Mouse (Mus musculus): Measurements from ENCODE around the gene Kcnh1. TPM values are rescaled to one million over a fixed set of nuclear protein-coding genes. Genes with fewer than 3 reads are reported as not detected.

Gene Kcnh1
- polyA plus RNA-seq, 1 experiment from 2014 or later: 0.38 TPM

- H3K4me2 ChIP-seq (ENCODE audit: low read depth, low read length): no peak overlapping the region
- H3K36me3 ChIP-seq (replicated peaks; ENCODE audit: control insufficient read depth, insufficient read depth, low read depth, low read length): no peaks in the 10 kb centered on the region
- no peak overlapping the region for H3K27ac ChIP-seq (replicated peaks; ENCODE audit: low read depth, low read length)
- no peak overlapping the region for H3K9ac ChIP-seq (replicated peaks; ENCODE audit: low read length)
- no peak overlapping the region for H3K4me3 ChIP-seq (ENCODE audit: low read depth, low read length)
- no peaks in the 10 kb centered on the region for H3K27me3 ChIP-seq (ENCODE audit: control insufficient read depth, insufficient read depth, low read length)
- ATAC-seq (replicated peaks; ENCODE audit: insufficient number of reproducible peaks, low FRiP score, low TSS enrichment, low read depth): no peak
- no peaks in the 10 kb centered on the region for H3K4me1 ChIP-seq (ENCODE audit: control insufficient read depth, insufficient read depth, low read length)
- 72% methylated on average over 2 of the region's 2 CpGs for WGBS
- no peaks in the 10 kb centered on the region for H3K9me3 ChIP-seq (replicated peaks; ENCODE audit: control insufficient read depth, low read length)
- DNase-seq (ENCODE audit: low spot score): no peak
These were observed 168.6 kb downstream of the Kcnh1 start for GRCm38 (mm10) chr1:192359212-192359611.

- no peak for ATAC-seq (replicated peaks; ENCODE audit: insufficient number of reproducible peaks, low FRiP score, low TSS enrichment, low read depth)
- H3K36me3 ChIP-seq (replicated peaks; ENCODE audit: control insufficient read depth, insufficient read depth, low read depth, low read length): no peaks in the 10 kb centered on the region
- H3K4me1 ChIP-seq (ENCODE audit: control insufficient read depth, insufficient read depth, low read length): no peaks in the 10 kb centered on the region
- no peaks in the 10 kb centered on the region for H3K27me3 ChIP-seq (ENCODE audit: control insufficient read depth, insufficient read depth, low read length)
- H3K9me3 ChIP-seq (replicated peaks; ENCODE audit: control insufficient read depth, low read length): no peaks in the 10 kb centered on the region
- H3K27ac ChIP-seq (replicated peaks; ENCODE audit: low read depth, low read length): no peak overlapping the region
- no peak overlapping the region for H3K9ac ChIP-seq (replicated peaks; ENCODE audit: low read length)
- DNase-seq (ENCODE audit: low spot score): no peak
- H3K4me2 ChIP-seq (ENCODE audit: low read depth, low read length): no peak overlapping the region
- 66% methylated on average over 5 of the region's 5 CpGs for WGBS
- no peak overlapping the region for H3K4me3 ChIP-seq (ENCODE audit: low read depth, low read length)
These were observed 177.8 kb downstream of the Kcnh1 start for GRCm38 (mm10) chr1:192368336-192368735.

- ATAC-seq (replicated peaks; ENCODE audit: insufficient number of reproducible peaks, low FRiP score, low TSS enrichment, low read depth) (no peak), DNase-seq (ENCODE audit: low spot score) (no peak)
- H3K9ac ChIP-seq (replicated peaks; ENCODE audit: low read length): no peak overlapping the region
- no peaks in the 10 kb centered on the region for H3K27me3 ChIP-seq (ENCODE audit: control insufficient read depth, insufficient read depth, low read length)
- H3K36me3 ChIP-seq (replicated peaks; ENCODE audit: control insufficient read depth, insufficient read depth, low read depth, low read length): no peaks in the 10 kb centered on the region
- 88% methylated on average over 4 of the region's 4 CpGs for WGBS
- H3K4me1 ChIP-seq (ENCODE audit: control insufficient read depth, insufficient read depth, low read length): no peaks in the 10 kb centered on the region
- no peak overlapping the region for H3K27ac ChIP-seq (replicated peaks; ENCODE audit: low read depth, low read length)
- H3K4me2 ChIP-seq (ENCODE audit: low read depth, low read length): no peak overlapping the region
- H3K9me3 ChIP-seq (replicated peaks; ENCODE audit: control insufficient read depth, low read length): no peaks in the 10 kb centered on the region
- no peak overlapping the region for H3K4me3 ChIP-seq (ENCODE audit: low read depth, low read length)
These were observed 181.5 kb downstream of the Kcnh1 start for GRCm38 (mm10) chr1:192371943-192372614.

- H3K9ac ChIP-seq (replicated peaks; ENCODE audit: low read length): no peak overlapping the region
- no peaks in the 10 kb centered on the region for H3K4me1 ChIP-seq (ENCODE audit: control insufficient read depth, insufficient read depth, low read length)
- no peak for ATAC-seq (replicated peaks; ENCODE audit: insufficient number of reproducible peaks, low FRiP score, low TSS enrichment, low read depth)
- H3K9me3 ChIP-seq (replicated peaks; ENCODE audit: control insufficient read depth, low read length): no peaks in the 10 kb centered on the region
- WGBS: 78% methylated on average over 4 of the region's 4 CpGs
- no peak for DNase-seq (ENCODE audit: low spot score)
- no peaks in the 10 kb centered on the region for H3K36me3 ChIP-seq (replicated peaks; ENCODE audit: control insufficient read depth, insufficient read depth, low read depth, low read length)
- no peaks in the 10 kb centered on the region for H3K27me3 ChIP-seq (ENCODE audit: control insufficient read depth, insufficient read depth, low read length)
- H3K4me2 ChIP-seq (ENCODE audit: low read depth, low read length): no peak overlapping the region
- no peak overlapping the region for H3K4me3 ChIP-seq (ENCODE audit: low read depth, low read length)
- H3K27ac ChIP-seq (replicated peaks; ENCODE audit: low read depth, low read length): no peak overlapping the region
These were observed 188.0 kb downstream of the Kcnh1 start for GRCm38 (mm10) chr1:192378546-192379075.

GRCm38 (mm10) chr1:192380596-192381041, 190.0 kb downstream of the Kcnh1 start:
- no peaks in the 10 kb centered on the region for H3K9me3 ChIP-seq (replicated peaks; ENCODE audit: control insufficient read depth, low read length)
- H3K27ac ChIP-seq (replicated peaks; ENCODE audit: low read depth, low read length): no peak overlapping the region
- H3K4me1 ChIP-seq (ENCODE audit: control insufficient read depth, insufficient read depth, low read length): no peaks in the 10 kb centered on the region
- ATAC-seq (replicated peaks; ENCODE audit: insufficient number of reproducible peaks, low FRiP score, low TSS enrichment, low read depth) (no peak), DNase-seq (ENCODE audit: low spot score) (no peak)
- no peak overlapping the region for H3K9ac ChIP-seq (replicated peaks; ENCODE audit: low read length)
- H3K4me3 ChIP-seq (ENCODE audit: low read depth, low read length): no peak overlapping the region
- no peaks in the 10 kb centered on the region for H3K36me3 ChIP-seq (replicated peaks; ENCODE audit: control insufficient read depth, insufficient read depth, low read depth, low read length)
- WGBS: 52% methylated on average over 5 of the region's 5 CpGs
- H3K27me3 ChIP-seq (ENCODE audit: control insufficient read depth, insufficient read depth, low read length): no peaks in the 10 kb centered on the region
- no peak overlapping the region for H3K4me2 ChIP-seq (ENCODE audit: low read depth, low read length)

- ATAC-seq (replicated peaks; ENCODE audit: insufficient number of reproducible peaks, low FRiP score, low TSS enrichment, low read depth): no peak
- H3K4me1 ChIP-seq (ENCODE audit: control insufficient read depth, insufficient read depth, low read length): no peaks in the 10 kb centered on the region
- no peaks in the 10 kb centered on the region for H3K36me3 ChIP-seq (replicated peaks; ENCODE audit: control insufficient read depth, insufficient read depth, low read depth, low read length)
- no peak overlapping the region for H3K4me2 ChIP-seq (ENCODE audit: low read depth, low read length)
- H3K9ac ChIP-seq (replicated peaks; ENCODE audit: low read length): no peak overlapping the region
- no peaks in the 10 kb centered on the region for H3K9me3 ChIP-seq (replicated peaks; ENCODE audit: control insufficient read depth, low read length)
- no peak overlapping the region for H3K4me3 ChIP-seq (ENCODE audit: low read depth, low read length)
- DNase-seq (ENCODE audit: low spot score): no peak
- H3K27me3 ChIP-seq (ENCODE audit: control insufficient read depth, insufficient read depth, low read length): no peaks in the 10 kb centered on the region; the same call in 1 of the 2 replicates
- H3K27ac ChIP-seq (replicated peaks; ENCODE audit: low read depth, low read length): no peak overlapping the region
These were observed 197.1 kb downstream of the Kcnh1 start for GRCm38 (mm10) chr1:192387624-192388023.

GRCm38 (mm10) chr1:192391041-192391440, 200.5 kb downstream of the Kcnh1 start:
- Histone ChIP-seq H3K4me3 (ENCODE audit: low read depth, low read length) (no peak overlapping the region), H3K9ac (replicated peaks; ENCODE audit: low read length) (no peak overlapping the region), H3K27ac (replicated peaks; ENCODE audit: low read depth, low read length) (no peak overlapping the region), H3K4me1 (ENCODE audit: control insufficient read depth, insufficient read depth, low read length) (no peaks in the 10 kb centered on the region), H3K4me2 (ENCODE audit: low read depth, low read length) (no peak overlapping the region), H3K9me3 (replicated peaks; ENCODE audit: control insufficient read depth, low read length) (no peaks in the 10 kb centered on the region), H3K36me3 (replicated peaks; ENCODE audit: control insufficient read depth, insufficient read depth, low read depth, low read length) (no peaks in the 10 kb centered on the region), H3K27me3 (ENCODE audit: control insufficient read depth, insufficient read depth, low read length) (no peaks in the 10 kb centered on the region; the same call in 1 of the 2 replicates)
- no peak for ATAC-seq (replicated peaks; ENCODE audit: insufficient number of reproducible peaks, low FRiP score, low TSS enrichment, low read depth)
- WGBS: 78% methylated on average over 7 of the region's 7 CpGs
- no peak for DNase-seq (ENCODE audit: low spot score)

GRCm38 (mm10) chr1:192392232-192392631, 201.7 kb downstream of the Kcnh1 start:
- DNase-seq (ENCODE audit: low spot score): no peak
- no peaks in the 10 kb centered on the region for H3K36me3 ChIP-seq (replicated peaks; ENCODE audit: control insufficient read depth, insufficient read depth, low read depth, low read length)

More at GRCm38 (mm10) chr1:192392232-192392631, 201.7 kb downstream of the Kcnh1 start:
- no peaks in the 10 kb centered on the region; the same call in 1 of the 2 replicates for H3K27me3 ChIP-seq (ENCODE audit: control insufficient read depth, insufficient read depth, low read length)
- no peaks in the 10 kb centered on the region for H3K9me3 ChIP-seq (replicated peaks; ENCODE audit: control insufficient read depth, low read length)
- no peak overlapping the region for H3K4me3 ChIP-seq (ENCODE audit: low read depth, low read length)
- no peak overlapping the region for H3K4me2 ChIP-seq (ENCODE audit: low read depth, low read length)
- H3K4me1 ChIP-seq (ENCODE audit: control insufficient read depth, insufficient read depth, low read length): no peaks in the 10 kb centered on the region
- H3K9ac ChIP-seq (replicated peaks; ENCODE audit: low read length): no peak overlapping the region
- WGBS: 81% methylated on average over 2 of the region's 2 CpGs
- ATAC-seq (replicated peaks; ENCODE audit: insufficient number of reproducible peaks, low FRiP score, low TSS enrichment, low read depth): no peak
- H3K27ac ChIP-seq (replicated peaks; ENCODE audit: low read depth, low read length): no peak overlapping the region
